Mouse (Mus musculus) left cerebral cortex, postnatal 25 days (tissue): ENCODE results near the gene Mical3. TPM values are rescaled to one million over a fixed set of nuclear protein-coding genes. Genes with fewer than 3 reads are reported as not detected.

ENCODE experiments used
- DNase-seq, 2 experiments: peaks; one replicate each; pipeline ENCODE4 v3.0.0; 2022; ENCODE audit warnings: low spot score in 2 of 2, mixed read lengths in 1 of 2
- intact Hi-C: fragments of 180-260 bp; cut with DNase I; formaldehyde crosslinking; loops from one replicate; pipeline ENCODE4 v1.15.1; 2025
- total RNA-seq, 2 experiments: library from RNA; stranded (reverse); gene quantifications; 2 replicates each; pipeline ENCODE4 v1.2.3; 2021

Mical3 gene
- total RNA-seq, 2 experiments from 2014 or later, result 110 to 127 TPM

GRCm38 (mm10) chr6:121035929-121036328, 94.9 kb downstream of the Mical3 start:
- peak in 1 of 2 experiments; percentile 73 for DNase-seq
- intact Hi-C loops, result loop anchor here (5.0 kb wide), 1 partner anchor 71 kb away; no protein-coding TSS in a partner anchor

GRCm38 (mm10) chr6:121035268-121035667, 95.5 kb downstream of the Mical3 start:
- DNase-seq, result peak in 1 of 2 experiments; percentile 48

GRCm38 (mm10) chr6:121033250-121033649, 97.5 kb downstream of the Mical3 start:
- intact Hi-C loops, result no loop called here
- DNase-seq, result no peak

More at GRCm38 (mm10) chr6:121035268-121035667, 95.5 kb downstream of the Mical3 start:
- intact Hi-C loops, result loop anchor here (5.0 kb wide), 1 partner anchor 72 kb away; no protein-coding TSS in a partner anchor

GRCm38 (mm10) chr6:121031370-121031769, 99.4 kb downstream of the Mical3 start:
- DNase-seq, result no peak
- intact Hi-C loops, result no loop called here

- DNase-seq, result peak; percentile 63 to 93
- intact Hi-C loops, result no loop called here
Observed at GRCm38 (mm10) chr6:121029897-121030589, 100.8 kb downstream of the Mical3 start.

- intact Hi-C loops, result no loop called here
- DNase-seq, result no peak
Observed at GRCm38 (mm10) chr6:121028514-121028913, 102.3 kb downstream of the Mical3 start.

GRCm38 (mm10) chr6:121027314-121027713, 103.5 kb downstream of the Mical3 start:
- intact Hi-C loops, result no loop called here
- DNase-seq, result peak; percentile 68 to 77

GRCm38 (mm10) chr6:121026866-121027265, 103.9 kb downstream of the Mical3 start:
- DNase-seq, result no peak
- intact Hi-C loops, result no loop called here

GRCm38 (mm10) chr6:121026019-121026584, 104.7 kb downstream of the Mical3 start:
- DNase-seq, result no peak
- intact Hi-C loops, result no loop called here

- no peak for DNase-seq
- intact Hi-C loops, result no loop called here
Observed at GRCm38 (mm10) chr6:121018147-121018546, 112.7 kb downstream of the Mical3 start.

GRCm38 (mm10) chr6:121017436-121018031, 113.3 kb downstream of the Mical3 start:
- no peak for DNase-seq
- intact Hi-C loops, result no loop called here

GRCm38 (mm10) chr6:121016097-121016496, 114.7 kb downstream of the Mical3 start:
- intact Hi-C loops, result no loop called here
- no peak for DNase-seq

GRCm38 (mm10) chr6:121014339-121014738, 116.5 kb downstream of the Mical3 start:
- intact Hi-C loops, result loop anchor here (5.0 kb wide), 1 partner anchor 118 kb away; the partner anchor contains the start of gene Mical3

GRCm38 (mm10) chr6:121013750-121014149, 117.0 kb downstream of the Mical3 start:
- intact Hi-C loops, result loop anchor here (5.0 kb wide), 1 partner anchor 119 kb away; the partner anchor contains the start of gene Mical3
- DNase-seq, result no peak

More at GRCm38 (mm10) chr6:121014339-121014738, 116.5 kb downstream of the Mical3 start:
- no peak for DNase-seq

GRCm38 (mm10) chr6:121011709-121012108, 119.1 kb downstream of the Mical3 start:
- DNase-seq, result no peak
- intact Hi-C loops, result loop anchor here (5.0 kb wide), 1 partner anchor 121 kb away; the partner anchor contains the start of gene Mical3

GRCm38 (mm10) chr6:121009651-121010050, 121.1 kb downstream of the Mical3 start:
- DNase-seq, result no peak
- intact Hi-C loops, result loop anchor here (5.0 kb wide), 1 partner anchor 123 kb away; the partner anchor contains the start of gene Mical3

- peak in 1 of 2 experiments; percentile 38 for DNase-seq
- intact Hi-C loops, result no loop called here
Observed at GRCm38 (mm10) chr6:121004959-121005358, 125.8 kb downstream of the Mical3 start.

GRCm38 (mm10) chr6:121002952-121003351, 127.8 kb downstream of the Mical3 start:
- intact Hi-C loops, result no loop called here
- no peak for DNase-seq

GRCm38 (mm10) chr6:120999860-121000526, 130.8 kb downstream of the Mical3 start:
- intact Hi-C loops, result no loop called here
- no peak for DNase-seq

GRCm38 (mm10) chr6:120999087-120999486, 131.7 kb downstream of the Mical3 start:
- intact Hi-C loops, result no loop called here
- no peak for DNase-seq
